ENCODE assay signal across 9 mouse cellular contexts in genomic region chr5:106709388-106710084, GRCm38 (mm10). TPM values are rescaled to one million over a fixed set of nuclear protein-coding genes. Genes with fewer than 3 reads are reported as not detected.
DNase-seq lines count a peak whose midpoint lies in the region; ATAC-seq and TF ChIP-seq lines count a peak whose summit lies in the region.
"Had no signal": no experiment of that assay in that cellular context is flagged by ENCODE, and none has a peak within 500 bp of the region (broad histone marks: within the 10 kb centered on the region; RNA-seq: fewer than 3 reads in every experiment).

No protein-coding gene starts in this region.

- H3K79me2 ChIP-seq in MEL (ENCODE audit: control insufficient read depth, insufficient read depth, low read length, poor library complexity) = no peaks in the 10 kb centered on the region

- H3K4me2 ChIP-seq in intestine, embryonic 15.5 days (replicated peaks) = peak overlapping the region; percentile 31; the same call in 1 of the 2 replicates

- H3K36me3 ChIP-seq in MEL (ENCODE audit: control insufficient read depth in 1 of 2, insufficient read depth in 2 of 2, low read length in 2 of 2) = peaks cover 0 to 44% of the 10 kb centered on the region in 2 experiments; a peak in 2 of 4 replicates
- no peaks in the 10 kb centered on the region for H3K36me3 ChIP-seq in intestine, embryonic 15.5 days
- no peaks in the 10 kb centered on the region for H3K36me3 ChIP-seq in thymus, adult 2 months (ENCODE audit: control insufficient read depth, insufficient read depth, low read length)

- peaks cover 34 to 47% of the 10 kb centered on the region in 2 experiments for H3K4me1 ChIP-seq in MEL (ENCODE audit: control insufficient read depth in 1 of 2, insufficient read depth in 2 of 2, low read length in 2 of 2)
- peaks cover 10% of the 10 kb centered on the region; the same call in 1 of the 2 replicates for H3K4me1 ChIP-seq in intestine, embryonic 15.5 days (replicated peaks)
- H3K4me1 ChIP-seq in thymus, adult 2 months (replicated peaks; ENCODE audit: control insufficient read depth, insufficient read depth, low read length) = peaks cover 7% of the 10 kb centered on the region

- peak overlapping the region; percentile 45 to 51 for H3K4me3 ChIP-seq in MEL (ENCODE audit: control insufficient read depth in 1 of 2, insufficient read depth in 1 of 2, low read depth in 2 of 2, low read length in 2 of 2)
- H3K4me3 ChIP-seq in intestine, embryonic 15.5 days (replicated peaks) = no peak overlapping the region
- no peak overlapping the region for H3K4me3 ChIP-seq in thymus, adult 2 months (ENCODE audit: control insufficient read depth, insufficient read depth, low read length)
- H3K4me3 ChIP-seq: myocyte had no signal

- TF ChIP-seq CTCF in MEL (IDR thresholded peaks at IDR 0.05 in 2 of 3, conservative IDR thresholded peaks at IDR 0.05 in 1 of 3; ENCODE audit: control insufficient read depth in 1 of 3, insufficient read depth in 1 of 3, low read depth in 2 of 3, low read length in 3 of 3, poor library complexity in 1 of 3, severe bottlenecking in 1 of 3) = no peak
- TF ChIP-seq CTCF in thymus, adult 2 months (IDR thresholded peaks at IDR 0.05; ENCODE audit: borderline replicate concordance, control insufficient read depth, extremely low read depth, insufficient read depth, low read length, poor library complexity) = no peak

- peak; percentile 58; a peak in 3 of 4 replicates for TF ChIP-seq EP300 in MEL (IDR thresholded peaks at IDR 0.05; ENCODE audit: low read depth in 1 of 2, low read length in 2 of 2)

- ATAC-seq in intestine, embryonic 15.5 days = peak; percentile 79
- ATAC-seq in megakaryocyte, adult 5-6 weeks (ENCODE audit: poor library complexity, severe bottlenecking) = peak; percentile 86

- H3K27me3 ChIP-seq in MEL (ENCODE audit: control insufficient read depth in 1 of 2, insufficient read depth in 2 of 2, low read length in 2 of 2) = no peaks in the 10 kb centered on the region
- no peaks in the 10 kb centered on the region for H3K27me3 ChIP-seq in intestine, embryonic 15.5 days (replicated peaks)
- no peaks in the 10 kb centered on the region for H3K27me3 ChIP-seq in thymus, adult 2 months (ENCODE audit: control insufficient read depth, insufficient read depth, low read length)

- DNase-seq in embryo, embryonic 10 days (ENCODE audit: low spot score) = peak; percentile 42
- DNase-seq in embryo, embryonic 9.5 days (ENCODE audit: extremely low spot score) = no peak
- DNase-seq in MEL (ENCODE audit: low read depth, low spot score) = peak; percentile 95
- DNase-seq in adrenal gland, postnatal 14 days = no peak
- no peak for DNase-seq in right cerebral cortex, postnatal 4 days
- DNase-seq in thymus, adult 2 months = no peak

- no peak for TF ChIP-seq RAD21 in MEL (IDR thresholded peaks at IDR 0.05; ENCODE audit: low read depth, low read length)

- H3K27ac ChIP-seq in MEL (ENCODE audit: control insufficient read depth, low read depth, low read length) = peak overlapping the region; percentile 91
- no peak overlapping the region for H3K27ac ChIP-seq in intestine, embryonic 15.5 days
- no peak overlapping the region for H3K27ac ChIP-seq in thymus, adult 2 months (ENCODE audit: control insufficient read depth, insufficient read depth, low read length)

- H3K9ac ChIP-seq in MEL (ENCODE audit: control insufficient read depth, low read depth, low read length, poor library complexity, severe bottlenecking) = peak overlapping the region; percentile 68
- no peak overlapping the region for H3K9ac ChIP-seq in intestine, embryonic 15.5 days

- H3K9me3 ChIP-seq in MEL (replicated peaks; ENCODE audit: insufficient read depth, low read length) = no peaks in the 10 kb centered on the region
- H3K9me3 ChIP-seq in intestine, embryonic 15.5 days = no peaks in the 10 kb centered on the region

- TF ChIP-seq POLR2A in MEL (IDR thresholded peaks at IDR 0.05; ENCODE audit: control insufficient read depth in 1 of 2, insufficient read depth in 1 of 2, low read depth in 1 of 2, low read length in 2 of 2, poor library complexity in 1 of 2) = peak; percentile 36 to 72; a peak in 3 of 4 replicates
- TF ChIP-seq POLR2A in thymus, adult 2 months (IDR thresholded peaks at IDR 0.05; ENCODE audit: control insufficient read depth, extremely low read depth, insufficient read depth, low read length, poor library complexity) = no peak

- 40% methylated on average over 11 of the region's 11 CpGs for WGBS in intestine, embryonic 15.5 days
- WGBS in thymus, adult 2 months = 51% methylated on average over 11 of the region's 11 CpGs

TF ChIP-seq in MEL, 35 proteins besides CTCF, POLR2A, EP300 and RAD21:
- TF ChIP-seq GATA1 (IDR thresholded peaks at IDR 0.05; ENCODE audit: low read depth, low read length) = peak; percentile 92
- TF ChIP-seq MYB (IDR thresholded peaks at IDR 0.05; ENCODE audit: low read depth, low read length) = no peak
- TF ChIP-seq MAZ (IDR thresholded peaks at IDR 0.05; ENCODE audit: low read depth, low read length) = no peak
- TF ChIP-seq HCFC1 (IDR thresholded peaks at IDR 0.05; ENCODE audit: low read depth, low read length) = peak; percentile 76
- peak; percentile 45 for TF ChIP-seq TCF12 (IDR thresholded peaks at IDR 0.05; ENCODE audit: low read depth, low read length)
- peak; percentile 98 for TF ChIP-seq MAX (IDR thresholded peaks at IDR 0.05; ENCODE audit: low read length)
- TF ChIP-seq SIN3A (IDR thresholded peaks at IDR 0.05; ENCODE audit: low read length) = peak; percentile 41; the same call in 1 of the 2 replicates
- TF ChIP-seq MEF2A (IDR thresholded peaks at IDR 0.05; ENCODE audit: extremely low read depth, insufficient replicate concordance, low read depth, low read length, poor library complexity, severe bottlenecking) = 0 out of 2 replicates have a peak, but pooled peaks have one; percentile 8
- peak; percentile 93 for TF ChIP-seq MYC (IDR thresholded peaks at IDR 0.05; ENCODE audit: low read depth, low read length)
- TF ChIP-seq CHD1 (IDR thresholded peaks at IDR 0.05; ENCODE audit: low read depth, low read length) = peak; percentile 92; the same call in 1 of the 2 replicates
- peak; percentile 64 for TF ChIP-seq NELFE (IDR thresholded peaks at IDR 0.05; ENCODE audit: low read depth, low read length)
- TF ChIP-seq MXI1 (IDR thresholded peaks at IDR 0.05; ENCODE audit: low read depth, low read length) = peak; percentile 61
- no peak for TF ChIP-seq ZKSCAN1 (IDR thresholded peaks at IDR 0.05; ENCODE audit: low read depth, low read length)
- peak; percentile 66; the same call in 1 of the 2 replicates for TF ChIP-seq ETS1 (IDR thresholded peaks at IDR 0.05; ENCODE audit: low read depth, low read length)
- TF ChIP-seq TBP (IDR thresholded peaks at IDR 0.05; ENCODE audit: low read depth, low read length) = peak; percentile 84
- TF ChIP-seq USF1 (IDR thresholded peaks at IDR 0.05; ENCODE audit: low read depth, low read length) = peak; percentile 80
- TF ChIP-seq BHLHE40 (IDR thresholded peaks at IDR 0.05; ENCODE audit: borderline replicate concordance, low read depth, low read length) = peak; percentile 50; the same call in 1 of the 2 replicates
- no peak for TF ChIP-seq NRF1 (IDR thresholded peaks at IDR 0.05; ENCODE audit: insufficient read depth, low read depth, low read length, poor library complexity, severe bottlenecking)
- TF ChIP-seq UBTF (IDR thresholded peaks at IDR 0.05; ENCODE audit: borderline replicate concordance, insufficient read depth, low read depth, low read length) = no peak
- TF ChIP-seq ELF1 (IDR thresholded peaks at IDR 0.05; ENCODE audit: low read depth, low read length) = no peak
- no peak for TF ChIP-seq SMC3 (IDR thresholded peaks at IDR 0.05; ENCODE audit: low read depth, low read length)
- 0 out of 2 replicates have a peak, but pooled peaks have one; percentile 4 for TF ChIP-seq RCOR1 (IDR thresholded peaks at IDR 0.05; ENCODE audit: low read depth, low read length)
- TF ChIP-seq USF2 (IDR thresholded peaks at IDR 0.05; ENCODE audit: borderline replicate concordance in 1 of 2, insufficient read depth in 1 of 2, low read depth in 1 of 2, low read length in 2 of 2) = no peak
- no peak for TF ChIP-seq KAT2A (conservative IDR thresholded peaks at IDR 0.05; ENCODE audit: low read depth, low read length)

RNA-seq across cellular contexts. Expression of gene Zfp644, which starts 12.4 kb away (rescaled TPM):
- total RNA-seq in MEL (2012; rRNA removed) = 32.5 and 34.4 TPM in 2 replicates
- 10 to 100 TPM; 23.4 to 72.3 TPM for polyA plus RNA-seq in MEL (2012; ENCODE audit: insufficient read depth in 1 of 2, insufficient read length in 2 of 2, low read depth in 1 of 2, low replicate concordance in 2 of 2, missing spikeins in 1 of 2)
- 41.8 and 55.7 TPM in 2 replicates for polyA plus RNA-seq in intestine, embryonic 15.5 days (2015; fragmentation: Nextera tagmentation; extraction: Ambion mirVana)
- total RNA-seq in megakaryocyte, adult 5-6 weeks (2015) = 57.0 and 66.0 TPM in 2 replicates
- total RNA-seq in megakaryocyte, adult 5-6 weeks (2017) = 59.2 and 68.4 TPM in 2 replicates
- 62.4 and 72.0 TPM in 2 replicates for total RNA-seq in adrenal gland, postnatal 14 days (2021)
- 23.9 and 32.0 TPM in 2 replicates for polyA plus RNA-seq in thymus, adult 2 months (2012; rRNA removed)

Comparison
In these comparisons a context has a peak if more than half of its experiments do, and no peak if none do; other contexts are left out.
1. DNase-seq: peak in embryo, embryonic 10 days (single experiment) and MEL (single experiment); none in embryo, embryonic 9.5 days (single experiment), adrenal gland, postnatal 14 days (single experiment), right cerebral cortex, postnatal 4 days (single experiment) and thymus, adult 2 months (single experiment).
2. H3K4me3 ChIP-seq: peak in MEL (2 of 2); none in intestine, embryonic 15.5 days (single experiment) and thymus, adult 2 months (single experiment).